Mouse (Mus musculus): Measurements from ENCODE around the gene Hist1h2bk. TPM values are rescaled to one million over a fixed set of nuclear protein-coding genes. Genes with fewer than 3 reads are reported as not detected.
"Not testable (repeated sequence)": the region's sequence is repeated elsewhere in the genome, so short reads cannot be mapped to it uniquely, and the experiment has no call there.

Gene Hist1h2bk
- polyA plus RNA-seq (2015; fragmentation: Nextera tagmentation; extraction: Ambion mirVana) = 0.97 and 2.2 TPM in 2 replicates

DNA sequence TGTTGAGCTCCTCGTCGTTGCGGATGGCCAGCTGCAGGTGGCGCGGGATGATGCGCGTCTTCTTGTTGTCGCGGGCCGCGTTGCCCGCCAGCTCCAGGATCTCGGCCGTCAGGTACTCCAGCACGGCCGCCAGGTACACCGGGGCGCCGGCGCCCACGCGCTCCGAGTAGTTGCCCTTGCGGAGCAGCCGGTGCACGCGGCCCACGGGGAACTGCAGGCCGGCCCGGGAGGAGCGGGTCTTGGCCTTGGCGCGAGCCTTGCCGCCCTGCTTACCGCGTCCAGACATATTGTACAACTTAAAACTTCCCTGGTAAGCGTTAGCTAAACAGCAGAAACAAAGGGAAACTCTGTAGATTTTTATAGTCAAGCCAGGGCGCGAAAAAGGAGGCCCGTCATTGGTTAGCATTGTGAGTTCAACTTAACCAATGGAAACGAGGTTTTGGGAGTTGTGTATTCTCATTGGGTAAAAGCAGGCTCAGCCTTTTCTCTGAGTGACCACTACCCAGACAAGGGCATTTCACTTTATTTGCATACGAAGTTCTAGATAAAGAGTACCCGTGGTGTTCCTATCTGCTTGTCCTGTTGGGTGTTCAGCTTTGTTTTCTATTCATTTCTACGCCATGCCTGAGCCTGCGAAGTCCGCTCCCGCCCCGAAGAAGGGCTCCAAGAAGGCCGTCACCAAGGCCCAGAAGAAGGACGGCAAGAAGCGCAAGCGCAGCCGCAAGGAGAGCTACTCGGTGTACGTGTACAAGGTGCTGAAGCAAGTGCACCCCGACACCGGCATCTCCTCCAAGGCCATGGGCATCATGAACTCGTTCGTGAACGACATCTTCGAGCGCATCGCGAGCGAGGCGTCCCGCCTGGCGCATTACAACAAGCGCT is at the start of gene Hist1h2bk, which contains the start of gene Hist1h2ah:
Gene Hist1h2bk (plus strand): TSS at position 604 of the 882 bp plus-strand sequence.
Gene Hist1h2ah (minus strand): TSS at position 302 of the 882 bp plus-strand sequence.
- peak within 1 kb of the TSS; percentile 70 for H3K4me2 ChIP-seq
- not testable (repeated sequence) for H3K9me3 ChIP-seq (replicated peaks); H3K27me3 ChIP-seq (replicated peaks); H3K36me3 ChIP-seq
- peak within 1 kb of the TSS; percentile 44 for H3K9ac ChIP-seq (replicated peaks)
- peak within 1 kb of the TSS; percentile 40 for H3K4me3 ChIP-seq (replicated peaks)
- under 1% methylated on average over 22 of the region's 69 CpGs for WGBS
- H3K4me1 ChIP-seq = peaks cover 18% of the 10 kb centered on the region
- H3K27ac ChIP-seq (replicated peaks) = peak within 1 kb of the TSS; percentile 63; the same call in 1 of the 2 replicates
- ATAC-seq (ENCODE audit: low FRiP score) = peak; percentile 98

DNA sequence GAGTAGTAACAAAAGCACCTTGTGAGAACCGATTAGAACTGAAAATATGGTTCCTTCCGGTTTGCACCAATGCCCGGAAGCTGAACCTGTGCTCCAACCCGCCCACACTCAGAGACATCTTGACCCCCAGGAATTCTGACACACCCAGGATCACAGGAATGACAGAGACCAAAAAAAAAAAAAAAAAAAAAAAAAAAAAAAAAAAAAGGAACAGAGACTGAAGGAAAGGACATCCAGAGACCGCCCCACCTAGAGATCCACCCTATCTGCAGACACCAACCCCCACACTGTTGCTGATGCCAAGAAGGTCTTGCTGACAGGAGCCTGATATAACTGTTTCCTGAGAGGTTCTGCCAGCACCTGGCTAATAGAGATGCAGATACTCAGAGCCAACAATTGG is 43.1 kb upstream of the Hist1h2bk start:
- Histone ChIP-seq H3K36me3 (no peaks in the 10 kb centered on the region), H3K4me2 (no peak overlapping the region), H3K9ac (replicated peaks) (no peak overlapping the region), H3K4me3 (replicated peaks) (no peak overlapping the region), H3K4me1 (peaks cover 14% of the 10 kb centered on the region), H3K9me3 (replicated peaks) (no peaks in the 10 kb centered on the region), H3K27me3 (replicated peaks) (peaks cover 61% of the 10 kb centered on the region), H3K27ac (replicated peaks) (no peak overlapping the region)
- no peak for ATAC-seq (ENCODE audit: low FRiP score)
- 91% methylated on average over 5 of the region's 5 CpGs for WGBS

DNA sequence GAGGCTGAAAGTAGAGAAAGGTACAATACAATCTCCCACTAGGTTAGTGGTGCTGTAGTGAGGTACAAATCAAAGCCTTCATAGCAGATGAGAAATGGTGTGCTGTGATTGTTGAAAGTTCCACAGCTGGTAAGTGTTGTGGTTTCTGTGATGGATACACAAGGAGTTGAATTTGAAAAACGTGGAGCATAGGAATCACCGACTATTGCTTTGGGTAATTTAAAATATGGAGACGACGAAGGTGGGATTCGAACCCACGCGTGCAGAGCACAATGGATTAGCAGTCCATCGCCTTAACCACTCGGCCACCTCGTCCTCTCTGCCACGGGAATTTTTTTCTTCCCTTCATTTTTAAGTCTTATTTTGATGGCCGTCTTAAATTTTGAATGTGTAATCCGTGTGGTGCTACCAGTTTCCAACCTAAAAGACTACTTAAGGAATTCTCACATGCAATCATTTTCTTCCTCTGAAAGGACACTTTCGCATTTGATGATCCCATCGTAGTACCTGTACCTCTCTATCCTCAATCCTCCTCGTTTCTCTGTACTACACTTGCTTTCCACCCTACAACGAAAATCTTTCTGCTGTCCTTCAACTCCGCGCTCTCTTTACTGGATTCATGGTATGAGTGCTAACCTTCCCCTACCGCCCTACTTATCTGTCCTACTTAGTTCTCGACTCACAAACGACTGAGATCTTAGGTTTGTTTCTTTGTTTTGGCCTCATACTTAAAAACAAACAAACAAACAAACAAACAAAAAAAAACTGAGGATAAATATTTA is 41.5 kb upstream of the Hist1h2bk start:
- Histone ChIP-seq H3K9ac (replicated peaks) (no peak overlapping the region), H3K36me3 (no peaks in the 10 kb centered on the region), H3K27ac (replicated peaks) (no peak overlapping the region), H3K4me1 (peaks cover 14% of the 10 kb centered on the region), H3K4me2 (no peak overlapping the region), H3K9me3 (replicated peaks) (no peaks in the 10 kb centered on the region), H3K27me3 (replicated peaks) (peaks cover 71% of the 10 kb centered on the region), H3K4me3 (replicated peaks) (no peak overlapping the region)
- 2% methylated on average over 22 of the region's 22 CpGs for WGBS
- ATAC-seq (ENCODE audit: low FRiP score) = no peak

DNA sequence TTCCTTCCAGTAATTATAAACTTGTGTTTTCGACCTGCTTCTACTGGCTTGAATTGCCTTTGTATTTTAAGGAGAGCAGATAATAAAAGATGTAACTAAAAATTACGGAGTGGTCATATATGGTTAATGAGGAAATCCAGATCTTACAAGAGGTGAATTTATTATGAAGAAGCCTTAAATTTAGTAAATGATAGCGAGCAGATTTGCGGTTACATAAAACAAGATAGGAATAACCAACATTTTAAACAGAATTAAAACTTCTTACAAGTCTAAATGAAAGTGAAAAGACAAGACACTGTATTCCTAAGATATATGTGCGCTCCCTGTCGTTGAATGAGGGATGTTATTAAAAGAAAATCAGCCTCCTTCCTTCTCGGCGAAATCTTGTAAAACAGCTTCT is 40.8 kb upstream of the Hist1h2bk start:
- H3K27me3 ChIP-seq (replicated peaks) = peaks cover 76% of the 10 kb centered on the region
- H3K27ac ChIP-seq (replicated peaks) = no peak overlapping the region
- H3K9ac ChIP-seq (replicated peaks) = no peak overlapping the region
- no peaks in the 10 kb centered on the region for H3K9me3 ChIP-seq (replicated peaks)
- H3K4me2 ChIP-seq = peak overlapping the region; percentile 42
- no peaks in the 10 kb centered on the region for H3K36me3 ChIP-seq
- no peak for ATAC-seq (ENCODE audit: low FRiP score)
- peaks cover 14% of the 10 kb centered on the region for H3K4me1 ChIP-seq
- WGBS = 7% methylated on average over 8 of the region's 8 CpGs
- peak overlapping the region; percentile 14; the same call in 1 of the 2 replicates for H3K4me3 ChIP-seq (replicated peaks)

DNA sequence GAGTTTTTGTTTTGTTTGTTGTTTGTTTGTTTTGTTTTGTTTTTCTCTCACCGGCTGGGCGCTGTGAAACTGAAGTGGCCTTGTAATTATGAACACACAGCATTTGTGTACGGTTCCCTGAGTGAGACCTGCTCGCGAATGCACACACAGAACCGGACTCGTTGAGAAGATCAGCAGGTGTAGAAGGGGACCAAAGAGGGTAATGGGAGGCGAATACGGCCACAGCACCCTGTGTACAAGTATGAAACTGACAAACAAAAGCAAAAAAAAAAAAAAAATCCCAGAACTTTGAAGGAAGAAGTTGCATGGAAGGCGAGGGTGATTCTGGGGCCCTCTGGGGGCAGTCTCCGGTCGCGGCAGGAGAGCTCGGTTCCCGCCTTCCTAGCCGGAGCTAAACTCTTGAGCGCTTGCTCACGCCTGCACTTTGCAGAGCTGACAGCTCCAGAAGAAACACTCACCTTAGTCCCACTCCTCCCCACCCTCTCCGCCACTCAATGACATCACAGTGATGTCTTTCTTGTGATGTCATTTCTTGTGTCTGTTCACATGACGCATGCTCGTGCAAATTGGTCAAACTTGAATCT is 40.2 kb upstream of the Hist1h2bk start:
- WGBS = 1% methylated on average over 21 of the region's 21 CpGs
- Histone ChIP-seq H3K27ac (replicated peaks) (no peak overlapping the region), H3K4me3 (replicated peaks) (peak overlapping the region; percentile 14), H3K4me1 (peaks cover 14% of the 10 kb centered on the region), H3K9ac (replicated peaks) (no peak overlapping the region), H3K27me3 (replicated peaks) (peaks cover 78% of the 10 kb centered on the region), H3K36me3 (no peaks in the 10 kb centered on the region), H3K9me3 (replicated peaks) (no peaks in the 10 kb centered on the region), H3K4me2 (peak overlapping the region; percentile 42)
- no peak for ATAC-seq (ENCODE audit: low FRiP score)

DNA sequence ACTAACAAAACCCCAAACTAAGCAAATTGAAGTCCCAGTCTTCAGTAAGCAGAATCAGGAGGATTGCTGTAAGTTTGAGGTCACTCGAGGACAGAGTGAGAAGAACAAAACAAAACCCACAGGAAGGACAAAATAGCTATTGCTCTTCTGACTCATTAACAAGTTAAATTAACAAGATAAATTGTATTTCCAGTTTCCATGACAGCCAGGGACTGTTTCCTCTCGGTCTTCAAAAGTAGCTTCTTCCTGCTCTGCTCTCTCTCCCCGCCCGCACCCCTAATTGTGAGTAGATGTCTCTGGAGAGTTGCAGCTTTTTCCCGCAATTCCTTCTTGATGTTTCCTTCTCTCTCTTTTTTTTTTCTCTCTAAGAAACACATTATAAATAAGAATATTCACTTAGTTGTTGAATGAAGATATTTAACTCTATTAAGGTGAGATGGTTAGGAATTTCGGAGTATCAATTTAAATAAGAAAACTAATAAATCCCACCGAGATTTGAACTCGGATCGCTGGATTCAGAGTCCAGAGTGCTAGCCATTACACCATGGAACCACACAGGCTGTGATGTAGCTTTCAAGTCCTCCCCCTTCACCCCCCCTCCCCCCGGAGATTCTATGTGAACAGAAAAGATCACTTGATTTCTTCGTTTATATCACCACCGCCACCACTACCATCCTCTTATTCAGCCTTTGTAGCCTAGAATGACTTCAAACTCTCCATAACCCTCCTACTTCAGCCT is 39.4 kb upstream of the Hist1h2bk start:
- Histone ChIP-seq H3K4me3 (replicated peaks) (0 out of 2 replicates have a peak overlapping the region, but pooled peaks have one; percentile 12), H3K4me2 (peak overlapping the region; percentile 30), H3K9ac (replicated peaks) (no peak overlapping the region), H3K36me3 (no peaks in the 10 kb centered on the region), H3K27me3 (replicated peaks) (peaks cover 82% of the 10 kb centered on the region), H3K4me1 (peaks cover 14% of the 10 kb centered on the region), H3K9me3 (replicated peaks) (no peaks in the 10 kb centered on the region), H3K27ac (replicated peaks) (no peak overlapping the region)
- 3% methylated on average over 12 of the region's 12 CpGs for WGBS
- no peak for ATAC-seq (ENCODE audit: low FRiP score)

DNA sequence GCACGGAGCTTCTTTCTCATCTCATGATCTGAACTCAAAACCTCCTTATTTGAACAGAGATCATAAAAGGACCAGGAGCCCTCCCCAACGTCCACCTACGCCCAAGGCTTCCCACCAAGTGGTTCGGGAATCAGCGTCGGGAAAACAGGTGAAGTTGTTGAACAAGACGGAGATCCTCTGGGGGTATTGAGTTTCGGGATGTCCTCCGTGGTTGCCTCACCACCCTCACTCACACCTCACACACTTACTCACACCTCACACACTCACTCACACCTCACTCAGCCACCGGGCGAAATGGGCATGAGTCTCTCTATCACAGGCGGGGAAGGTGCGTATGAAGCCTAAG is 38.9 kb upstream of the Hist1h2bk start:
- Histone ChIP-seq H3K9me3 (replicated peaks) (no peaks in the 10 kb centered on the region), H3K27ac (replicated peaks) (no peak overlapping the region), H3K4me1 (peaks cover 14% of the 10 kb centered on the region), H3K4me2 (peak overlapping the region; percentile 30), H3K4me3 (replicated peaks) (0 out of 2 replicates have a peak overlapping the region, but pooled peaks have one; percentile 12), H3K27me3 (replicated peaks) (peaks cover 84% of the 10 kb centered on the region), H3K36me3 (no peaks in the 10 kb centered on the region), H3K9ac (replicated peaks) (no peak overlapping the region)
- under 1% methylated on average over 13 of the region's 13 CpGs for WGBS
- ATAC-seq (ENCODE audit: low FRiP score) = no peak

DNA sequence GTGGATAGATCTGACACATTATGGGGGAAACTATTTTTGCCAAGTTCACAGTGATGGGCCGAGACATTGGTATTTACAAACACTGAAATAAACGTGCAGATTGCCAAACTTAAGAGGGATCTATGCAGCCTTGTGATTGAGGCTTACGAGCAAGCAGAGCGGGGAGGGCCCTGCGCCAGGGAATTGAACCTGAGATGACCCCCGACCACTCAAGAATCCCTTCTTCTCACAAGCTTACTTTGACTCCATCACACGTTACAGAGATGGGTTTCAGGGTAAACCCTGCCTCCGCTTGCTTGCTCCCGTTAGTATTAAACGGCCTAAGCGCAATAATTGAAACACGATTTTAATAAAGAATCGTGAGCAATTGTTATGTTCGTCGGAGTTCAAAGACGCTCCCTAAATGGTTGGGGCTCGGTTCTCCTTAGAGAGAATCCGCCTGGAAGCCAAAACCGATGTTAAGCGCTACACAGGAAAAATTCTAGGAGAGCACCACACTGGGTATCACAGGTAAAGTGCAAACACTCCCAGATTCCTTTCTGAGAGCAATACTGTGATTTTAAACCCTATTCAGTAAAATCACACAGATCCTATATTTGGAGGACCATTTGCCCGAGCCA is 38.4 kb upstream of the Hist1h2bk start:
- Histone ChIP-seq H3K36me3 (no peaks in the 10 kb centered on the region), H3K9ac (replicated peaks) (no peak overlapping the region), H3K27ac (replicated peaks) (no peak overlapping the region), H3K4me3 (replicated peaks) (0 out of 2 replicates have a peak overlapping the region, but pooled peaks have one; percentile 12), H3K27me3 (replicated peaks) (peaks cover 89% of the 10 kb centered on the region), H3K4me1 (peaks cover 14% of the 10 kb centered on the region), H3K4me2 (peak overlapping the region; percentile 30; the same call in 1 of the 2 replicates), H3K9me3 (replicated peaks) (no peaks in the 10 kb centered on the region)
- WGBS = 1% methylated on average over 21 of the region's 21 CpGs
- ATAC-seq (ENCODE audit: low FRiP score) = no peak

DNA sequence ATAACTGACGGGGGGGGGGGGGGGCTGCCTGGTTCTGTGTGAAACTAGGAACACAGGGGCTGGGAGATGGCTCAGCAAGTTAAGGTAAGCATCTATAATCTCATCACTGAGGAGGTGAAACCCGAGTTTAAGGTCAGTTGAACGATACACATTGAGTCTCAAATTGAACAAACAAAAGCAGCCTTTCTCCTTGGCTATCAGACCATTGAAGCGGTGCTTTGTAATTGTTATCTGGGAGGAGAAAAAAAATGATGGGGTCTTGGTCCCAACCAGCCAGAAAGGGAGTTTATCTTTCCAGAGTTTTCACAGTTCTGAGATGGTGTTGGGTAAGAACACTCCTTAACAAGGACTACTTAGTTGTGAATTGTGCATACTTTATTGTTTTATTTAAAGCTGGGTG is 37.8 kb upstream of the Hist1h2bk start:
- Histone ChIP-seq H3K27me3 (replicated peaks) (peaks cover 92% of the 10 kb centered on the region), H3K4me3 (replicated peaks) (no peak overlapping the region), H3K4me2 (no peak overlapping the region), H3K27ac (replicated peaks) (no peak overlapping the region), H3K36me3 (no peaks in the 10 kb centered on the region), H3K9me3 (replicated peaks) (no peaks in the 10 kb centered on the region), H3K9ac (replicated peaks) (no peak overlapping the region), H3K4me1 (peaks cover 14% of the 10 kb centered on the region)
- WGBS = 10% methylated on average over 4 of the region's 4 CpGs
- ATAC-seq (ENCODE audit: low FRiP score) = no peak

DNA sequence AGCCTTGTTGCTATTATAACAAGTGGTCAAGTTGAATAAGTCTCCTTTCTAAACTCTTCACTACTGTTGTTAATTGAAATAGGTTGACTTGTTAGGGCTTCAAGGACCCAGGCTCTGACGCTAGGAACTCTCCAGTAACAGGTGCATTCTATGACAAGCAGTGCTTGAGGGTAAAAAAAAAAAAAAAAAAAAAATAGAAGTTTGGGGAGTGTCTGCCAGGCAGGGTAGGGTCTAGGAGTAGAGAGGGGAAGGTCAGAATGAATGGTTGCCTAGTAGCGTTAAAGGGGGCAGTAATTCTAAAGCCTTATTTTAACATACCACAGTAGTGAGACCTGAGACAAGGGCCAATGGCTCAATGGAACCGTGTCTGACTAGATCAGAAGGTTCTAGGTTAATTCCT is 37.3 kb upstream of the Hist1h2bk start:
- 20% methylated on average over 3 of the region's 3 CpGs for WGBS
- H3K36me3 ChIP-seq = no peaks in the 10 kb centered on the region
- no peak overlapping the region for H3K27ac ChIP-seq (replicated peaks)
- ATAC-seq (ENCODE audit: low FRiP score) = no peak
- H3K4me1 ChIP-seq = peaks cover 14% of the 10 kb centered on the region
- H3K4me3 ChIP-seq (replicated peaks) = no peak overlapping the region
- no peaks in the 10 kb centered on the region for H3K9me3 ChIP-seq (replicated peaks)
- H3K27me3 ChIP-seq (replicated peaks) = peaks cover 95% of the 10 kb centered on the region
- H3K9ac ChIP-seq (replicated peaks) = no peak overlapping the region
- H3K4me2 ChIP-seq = no peak overlapping the region

All from neural tube, embryonic 15.5 days (tissue).